Mouse (Mus musculus) MEL (cell line): Measurements from ENCODE around the gene Ddt. TPM values are rescaled to one million over a fixed set of nuclear protein-coding genes. Genes with fewer than 3 reads are reported as not detected.
A peak's percentile ranks its signal among the peaks of the same experiment; 100 is the strongest.

ENCODE experiments used
- DNase-seq: peaks from one replicate; pipeline ENCODE4 v3.0.0; 2011; ENCODE audit warnings: low read depth, low spot score
- H3K27ac ChIP-seq: 2 replicates; pipeline ENCODE4 v1.5.1; 2012; ENCODE audit warnings: low read depth, mild to moderate bottlenecking, control low read depth, low read length, moderate library complexity; ENCODE audit not compliant: control insufficient read depth
- H3K27me3 ChIP-seq, 2 experiments: fragments of 150-350 bp in 1 of 2; sonication (generic) in 1 of 2; 2 replicates each; pipeline ENCODE4 v1.6.1; 2012; ENCODE audit warnings: low read length in 2 of 2, mild to moderate bottlenecking in 2 of 2, improper control_type of control experiment in 1 of 2, moderate library complexity in 1 of 2; ENCODE audit not compliant: insufficient read depth in 2 of 2, control insufficient read depth in 1 of 2
- H3K36me3 ChIP-seq, 2 experiments: 2 replicates each; pipeline ENCODE4 v1.6.1; 2012 to 2014; ENCODE audit warnings: low read length in 2 of 2, improper control_type of control experiment in 1 of 2, inconsistent platforms in 1 of 2, mild to moderate bottlenecking in 1 of 2; ENCODE audit not compliant: insufficient read depth in 2 of 2, control insufficient read depth in 1 of 2
- H3K4me1 ChIP-seq, 2 experiments: fragments of 150-350 bp in 1 of 2; sonication (generic) in 1 of 2; 2 replicates each; pipeline ENCODE4 v1.6.1; 2012; ENCODE audit warnings: low read length in 2 of 2, improper control_type of control experiment in 1 of 2, mild to moderate bottlenecking in 1 of 2; ENCODE audit not compliant: insufficient read depth in 2 of 2, control insufficient read depth in 1 of 2
- H3K4me3 ChIP-seq, 2 experiments: fragments of 150-350 bp in 1 of 2; sonication (generic) in 1 of 2; 2 replicates each; pipeline ENCODE4 v1.5.1; 2012; ENCODE audit warnings: low read depth in 2 of 2, low read length in 2 of 2, mild to moderate bottlenecking in 2 of 2, moderate library complexity in 2 of 2, control low read depth in 1 of 2, improper control_type of control experiment in 1 of 2; ENCODE audit not compliant: control insufficient read depth in 1 of 2, insufficient read depth in 1 of 2
- H3K79me2 ChIP-seq: 2 replicates; pipeline ENCODE4 v1.6.1; 2012; ENCODE audit warnings: mild to moderate bottlenecking, low read length, moderate library complexity; ENCODE audit not compliant: control insufficient read depth, poor library complexity, insufficient read depth
- H3K9ac ChIP-seq: 2 replicates; pipeline ENCODE4 v1.6.1; 2012; ENCODE audit warnings: low read depth, mild to moderate bottlenecking, control low read depth, low read length, moderate library complexity; ENCODE audit not compliant: control insufficient read depth, poor library complexity, severe bottlenecking
- H3K9me3 ChIP-seq: fragments of 150-350 bp; sonication (generic); replicated peaks from 2 replicates; pipeline ENCODE4 v1.6.1; 2012; ENCODE audit warnings: mild to moderate bottlenecking, low read length, improper control_type of control experiment, moderate library complexity; ENCODE audit not compliant: insufficient read depth
- CTCF ChIP-seq, 3 experiments: IDR thresholded peaks in 2 of 3; conservative IDR thresholded peaks in 1 of 3; 2 replicates each; pipeline ENCODE4 v1.5.1; 2011 to 2012; ENCODE audit warnings: low read length in 3 of 3, low read depth in 2 of 3, mild to moderate bottlenecking in 2 of 3, improper control_type of control experiment in 1 of 3, inconsistent platforms in 1 of 3, mixed read lengths in 1 of 3, moderate library complexity in 1 of 3; ENCODE audit not compliant: control insufficient read depth in 1 of 3, insufficient read depth in 1 of 3, poor library complexity in 1 of 3, severe bottlenecking in 1 of 3
- EP300 ChIP-seq, 2 experiments: IDR thresholded peaks; 2 replicates each; pipeline ENCODE4 v1.6.1; 2011; ENCODE audit warnings: improper control_type of control experiment in 2 of 2, low read length in 2 of 2, low read depth in 1 of 2, mild to moderate bottlenecking in 1 of 2
- ETS1 ChIP-seq: IDR thresholded peaks from 2 replicates; pipeline ENCODE4 v1.6.1; 2012; ENCODE audit warnings: low read depth, mild to moderate bottlenecking, inconsistent platforms, low read length, improper control_type of control experiment, moderate library complexity
- JUND ChIP-seq: IDR thresholded peaks from 2 replicates; pipeline ENCODE4 v1.6.1; 2011; ENCODE audit warnings: low read depth, mild to moderate bottlenecking, improper control_type of control experiment, low read length
- MAX ChIP-seq: IDR thresholded peaks from 2 replicates; pipeline ENCODE4 v1.6.1; 2011; ENCODE audit warnings: low read length, improper control_type of control experiment
- MXI1 ChIP-seq: IDR thresholded peaks from 2 replicates; pipeline ENCODE4 v1.6.1; 2011; ENCODE audit warnings: mild to moderate bottlenecking, low read depth, low read length, improper control_type of control experiment
- NRF1 ChIP-seq: IDR thresholded peaks from 2 replicates; pipeline ENCODE4 v1.6.1; 2014; ENCODE audit warnings: low read depth, mild to moderate bottlenecking, inconsistent platforms, low read length, improper control_type of control experiment, moderate library complexity; ENCODE audit not compliant: poor library complexity, insufficient read depth, severe bottlenecking
- POLR2A ChIP-seq, 2 experiments: IDR thresholded peaks; 2 replicates each; pipeline ENCODE4 v1.6.1; 2011 to 2012; ENCODE audit warnings: low read length in 2 of 2, mild to moderate bottlenecking in 2 of 2, control low read depth in 1 of 2, improper control_type of control experiment in 1 of 2, low read depth in 1 of 2, moderate library complexity in 1 of 2; ENCODE audit not compliant: control insufficient read depth in 1 of 2, insufficient read depth in 1 of 2, poor library complexity in 1 of 2
- POLR2AphosphoS5 ChIP-seq: IDR thresholded peaks from 2 replicates; pipeline ENCODE4 v1.6.1; 2012; ENCODE audit warnings: low read depth, borderline replicate concordance, mild to moderate bottlenecking, inconsistent platforms, low read length, moderate library complexity, mixed read lengths
- SIN3A ChIP-seq: IDR thresholded peaks from 2 replicates; pipeline ENCODE4 v1.6.1; 2012; ENCODE audit warnings: low read length, improper control_type of control experiment, inconsistent platforms
- TAL1 ChIP-seq: IDR thresholded peaks from 2 replicates; pipeline ENCODE4 v1.6.1; 2012; ENCODE audit warnings: mild to moderate bottlenecking, inconsistent platforms, low read length, moderate library complexity, mixed read lengths
- TCF12 ChIP-seq: IDR thresholded peaks from 2 replicates; pipeline ENCODE4 v1.6.1; 2014; ENCODE audit warnings: low read depth, mild to moderate bottlenecking, inconsistent platforms, low read length, improper control_type of control experiment, moderate library complexity
- ZKSCAN1 ChIP-seq: IDR thresholded peaks from 2 replicates; pipeline ENCODE4 v1.6.1; 2012; ENCODE audit warnings: low read depth, mild to moderate bottlenecking, inconsistent platforms, low read length, improper control_type of control experiment, moderate library complexity
- ZNF384 ChIP-seq: IDR thresholded peaks from 2 replicates; pipeline ENCODE4 v1.6.1; 2012; ENCODE audit warnings: low read depth, mild to moderate bottlenecking, inconsistent platforms, low read length, improper control_type of control experiment
- polyA plus RNA-seq, 2 experiments: library from polyadenylated mRNA; stranded (reverse) in 1 of 2; unstranded in 1 of 2; fragments of >175 nt in 1 of 2; fragments of >200 nt in 1 of 2; gene quantifications; 2 replicates each; pipeline versions ENCODE4 v1.2.1 to v1.2.4; 2012; ENCODE audit warnings: low replicate concordance in 2 of 2, low read depth in 1 of 2; ENCODE audit not compliant: insufficient read length in 2 of 2, insufficient read depth in 1 of 2, missing spikeins in 1 of 2
- total RNA-seq: library from RNA; depleted of rRNA; stranded (reverse); fragments of 300-350 nt; gene quantifications from 2 replicates; pipeline ENCODE4 v1.2.3, GENCODE M21; 2012

The Ddt gene
- total and polyA plus RNA-seq, 3 experiments: 45.1 to 63.4 TPM; not detected in 1

- peak; percentile 69 for TF ChIP-seq NRF1
Observed at GRCm38 (mm10) chr10:75763682-75764518, 9.3 kb downstream of the Ddt start, which contains the start of gene Cabin1 (continued).

- peak; percentile 46 to 62; a peak in 2 of 4 replicates for TF ChIP-seq EP300 (IDR thresholded peaks at IDR 0.05; ENCODE audit: low read depth in 1 of 2, low read length in 2 of 2)
- peak; percentile 76 for TF ChIP-seq TAL1
- no peak for TF ChIP-seq ZKSCAN1
- peak; percentile 76 for TF ChIP-seq ZNF384
- peak; percentile 34; the same call in 1 of the 2 replicates for TF ChIP-seq TCF12
- no peak for TF ChIP-seq JUND
- TF ChIP-seq SIN3A: peak; percentile 53
- TF ChIP-seq MAX: 0 out of 2 replicates have a peak, but pooled peaks have one; percentile 33
- no peak for TF ChIP-seq POLR2A (IDR thresholded peaks at IDR 0.05; ENCODE audit: control insufficient read depth in 1 of 2, insufficient read depth in 1 of 2, low read depth in 1 of 2, low read length in 2 of 2, poor library complexity in 1 of 2)
- peak; percentile 42; the same call in 1 of the 2 replicates for TF ChIP-seq ETS1
- TF ChIP-seq MXI1: peak; percentile 51; the same call in 1 of the 2 replicates
- Histone ChIP-seq H3K36me3 (peaks cover 5 to 20% of the 10 kb centered on the region in 2 experiments), H3K4me1 (peaks cover 6 to 23% of the 10 kb centered on the region in 2 experiments; a peak in 3 of 4 replicates), H3K9me3 (no peaks in the 10 kb centered on the region), H3K9ac (peak overlapping the region; percentile 2), H3K27me3 (no peaks in the 10 kb centered on the region), H3K27ac (no peak overlapping the region; the same call in 1 of the 2 replicates), H3K79me2 (peaks cover 32% of the 10 kb centered on the region), H3K4me3 (no peak overlapping the region)
- peak; percentile 67 for DNase-seq
Observed at GRCm38 (mm10) chr10:75762413-75762812, 10.8 kb downstream of the Ddt start.

- DNase-seq: peak; percentile 38
- no peak overlapping the region for H3K4me3 ChIP-seq
- H3K9me3 ChIP-seq: no peaks in the 10 kb centered on the region
- TF ChIP-seq POLR2AphosphoS5 (no peak), CTCF (IDR thresholded peaks at IDR 0.05 in 2 of 3, conservative IDR thresholded peaks at IDR 0.05 in 1 of 3; ENCODE audit: control insufficient read depth in 1 of 3, insufficient read depth in 1 of 3, low read depth in 2 of 3, low read length in 3 of 3, poor library complexity in 1 of 3, severe bottlenecking in 1 of 3) (peak in 1 of 3 experiments; percentile 13; a peak in 1 of 6 replicates)
- H3K27me3 ChIP-seq: no peaks in the 10 kb centered on the region
- no peak overlapping the region for H3K9ac ChIP-seq
- peaks cover 5 to 12% of the 10 kb centered on the region in 2 experiments for H3K36me3 ChIP-seq
- peaks cover 32% of the 10 kb centered on the region for H3K79me2 ChIP-seq
- no peak overlapping the region for H3K27ac ChIP-seq
- peaks cover 0 to 8% of the 10 kb centered on the region in 2 experiments; a peak in 2 of 4 replicates for H3K4me1 ChIP-seq
Observed at GRCm38 (mm10) chr10:75760311-75760710, 12.9 kb downstream of the Ddt start.
